Mouse (Mus musculus) adrenal gland, adult 8-10 months (tissue): ENCODE data around the gene Wdr5b. TPM values are rescaled to one million over a fixed set of nuclear protein-coding genes. Genes with fewer than 3 reads are reported as not detected.
"Not testable (repeated sequence)": the region's sequence is repeated elsewhere in the genome, so short reads cannot be mapped to it uniquely, and the experiment has no call there.

ENCODE experiments used
- DNase-seq: peaks from one replicate; pipeline ENCODE4 v3.0.0; 2022
- total RNA-seq, 4 experiments: library from RNA; stranded (reverse); gene quantifications; 2 replicates each; pipeline ENCODE4 v1.2.4; 2022

The Wdr5b gene
- total RNA-seq = 1 to 10 TPM; 4.2 to 6.8 (median 5.3) TPM

DNA sequence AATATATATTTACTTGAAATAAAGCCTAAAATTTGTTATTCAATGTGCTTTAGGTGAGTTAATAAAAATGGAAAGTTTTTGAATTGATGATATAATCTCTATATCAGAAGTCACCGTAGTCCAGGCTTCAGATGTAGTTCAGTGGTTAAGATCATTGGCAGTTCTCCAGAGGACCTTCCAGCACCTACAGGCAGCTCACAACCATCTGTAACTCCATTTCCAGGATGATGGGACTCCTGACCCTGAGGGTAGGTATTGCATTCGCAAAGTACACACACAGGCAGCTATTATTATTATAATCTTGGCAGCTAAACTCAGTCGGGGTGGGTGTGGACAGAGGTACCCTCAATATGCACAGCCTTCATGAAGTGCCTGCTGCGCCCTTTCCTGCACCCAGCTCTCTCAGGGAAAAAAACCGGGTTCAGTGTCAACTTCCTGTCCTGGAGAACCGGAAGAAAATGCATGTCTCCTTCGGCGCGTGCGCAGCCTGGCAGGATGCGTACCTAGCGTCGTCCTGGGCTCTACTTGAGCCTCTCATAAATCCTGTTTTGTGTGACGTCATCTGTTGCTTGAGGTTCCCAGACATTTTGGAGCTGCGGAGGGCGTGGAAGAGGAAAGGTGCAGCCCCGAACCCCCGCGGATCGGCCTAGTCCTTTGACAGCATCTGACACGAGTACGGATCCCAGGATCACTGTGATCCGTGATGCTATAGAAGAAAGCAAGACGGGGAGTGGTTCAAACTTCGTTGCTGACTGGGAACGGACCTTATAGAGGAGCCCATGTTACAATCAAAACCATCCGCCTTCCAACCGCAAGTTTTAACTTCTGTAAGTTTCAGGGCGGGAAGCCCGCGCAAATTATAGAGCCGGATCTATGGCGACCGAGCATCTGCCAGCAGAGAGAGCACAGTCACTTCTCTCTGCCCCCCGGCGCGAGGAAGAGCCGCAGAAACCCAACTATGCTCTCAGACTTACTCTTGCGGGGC lies at the start of gene Wdr5b:
Wdr5b (plus strand) TSS at position 551 of the 985 bp plus-strand sequence.
- peak; percentile 94 for DNase-seq

GRCm38 (mm10) chr16:35992391-35992790 lies 48.6 kb upstream of the Wdr5b start:
- DNase-seq = no peak

DNA sequence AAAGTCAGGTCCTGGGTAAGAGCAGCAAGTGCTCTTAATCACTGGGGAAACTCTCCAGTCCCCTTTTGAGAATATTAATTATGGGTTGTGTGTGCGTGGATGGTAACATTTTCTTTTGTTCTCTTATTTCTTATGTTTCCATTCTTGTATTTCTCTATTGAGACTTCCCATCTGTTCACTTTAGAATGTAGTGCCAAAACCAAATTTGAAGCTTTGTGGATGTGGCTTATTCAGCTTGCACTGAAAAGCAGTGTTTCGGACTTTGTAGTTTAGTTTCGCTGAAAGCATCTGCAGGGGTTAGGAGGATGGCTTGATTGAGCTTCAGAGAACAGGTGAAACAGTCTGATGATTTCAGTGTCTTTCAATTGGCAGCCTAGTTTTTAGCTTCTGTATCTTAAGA lies 47.7 kb upstream of the Wdr5b start:
- no peak for DNase-seq

DNA sequence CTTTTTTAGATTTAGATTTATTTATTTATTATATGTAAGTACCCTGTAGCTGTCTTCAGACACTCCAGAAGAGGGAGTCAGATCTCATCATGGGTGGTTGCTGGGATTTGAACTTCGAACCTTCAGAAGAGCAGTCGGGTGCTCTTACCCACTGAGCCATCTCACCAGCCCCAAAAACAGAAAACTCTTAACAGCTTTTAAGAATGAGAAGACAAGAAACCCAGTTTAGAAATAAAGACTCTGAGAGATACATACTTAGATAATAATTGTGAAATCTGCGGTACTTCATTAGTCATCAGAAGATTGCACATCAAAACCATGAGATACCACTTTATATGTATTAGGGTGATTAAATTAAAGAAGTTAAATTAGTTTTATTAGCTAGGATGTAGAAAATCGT lies 42.1 kb upstream of the Wdr5b start:
- DNase-seq = not testable (repeated sequence)

DNA sequence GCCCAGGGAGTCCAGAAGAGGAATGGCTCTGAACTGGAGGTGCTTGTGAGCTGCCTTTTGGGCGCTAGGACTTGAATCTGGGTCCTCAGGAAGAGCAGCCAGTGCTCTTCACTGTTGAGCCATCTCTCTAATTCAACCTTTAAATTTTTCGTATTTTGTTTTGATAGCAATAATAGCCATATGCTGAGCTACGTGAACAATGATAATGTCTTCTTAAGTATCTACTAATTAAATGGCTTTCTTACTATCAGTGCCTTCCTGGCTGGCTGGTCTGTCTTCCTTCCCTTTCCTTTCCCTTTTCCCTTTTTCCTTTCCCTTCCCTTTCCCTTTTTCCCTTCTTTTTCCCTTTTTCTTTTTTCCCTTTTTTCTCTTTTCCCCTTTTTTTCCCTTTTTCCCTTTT lies 32.6 kb upstream of the Wdr5b start:
- DNase-seq = no peak

DNA sequence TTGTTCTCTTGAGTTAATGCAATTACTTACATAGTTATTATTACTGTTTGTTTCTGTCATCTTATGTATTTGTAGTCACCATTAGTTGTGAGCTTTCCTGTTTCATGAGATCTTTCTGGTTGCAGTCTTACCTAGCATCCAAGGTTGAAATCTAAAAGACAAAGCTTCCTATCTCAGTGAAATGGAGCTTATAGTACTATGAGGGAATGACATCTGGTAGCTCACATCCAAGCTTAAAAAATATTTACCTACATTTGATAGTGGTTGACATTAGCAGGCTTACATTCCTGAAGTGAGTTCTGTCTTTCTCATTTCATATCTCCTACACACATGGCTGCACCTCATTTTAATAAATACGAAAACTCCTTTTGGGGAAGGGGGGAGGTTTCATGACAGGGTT lies 24.7 kb upstream of the Wdr5b start:
- DNase-seq = no peak

DNA sequence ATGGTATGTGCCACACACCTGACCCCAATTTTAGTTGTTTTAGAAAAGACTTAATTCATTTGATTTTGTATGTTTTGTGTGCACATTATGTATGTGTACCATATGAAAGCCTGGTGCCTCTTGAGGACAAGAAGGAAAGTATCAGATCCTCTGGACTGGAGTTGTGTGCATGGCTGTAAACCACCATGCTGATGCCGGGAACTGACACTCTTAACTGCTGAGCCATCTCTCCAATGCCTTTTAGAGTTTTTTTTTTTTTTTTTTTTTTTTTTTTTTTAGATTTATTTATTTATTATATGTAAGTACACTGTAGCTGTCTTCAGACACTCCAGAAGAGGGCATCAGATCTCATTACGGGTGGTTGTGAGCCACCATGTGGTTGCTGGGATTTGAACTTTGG lies 12.9 kb upstream of the Wdr5b start:
- DNase-seq = not testable (repeated sequence)

DNA sequence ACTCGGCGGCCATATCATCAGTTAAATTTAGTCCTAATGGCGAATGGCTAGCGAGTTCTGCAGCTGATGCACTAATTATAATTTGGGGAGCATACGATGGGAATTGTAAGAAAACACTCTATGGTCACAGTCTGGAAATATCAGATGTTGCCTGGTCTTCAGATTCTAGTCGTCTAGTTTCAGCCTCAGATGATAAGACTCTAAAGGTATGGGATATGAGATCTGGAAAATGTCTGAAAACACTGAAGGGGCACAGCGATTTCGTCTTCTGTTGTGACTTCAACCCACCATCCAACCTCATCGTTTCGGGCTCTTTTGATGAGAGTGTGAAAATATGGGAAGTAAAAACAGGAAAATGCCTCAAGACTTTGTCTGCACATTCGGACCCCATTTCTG lies 633 bp downstream of the Wdr5b start:
- DNase-seq = no peak

DNA sequence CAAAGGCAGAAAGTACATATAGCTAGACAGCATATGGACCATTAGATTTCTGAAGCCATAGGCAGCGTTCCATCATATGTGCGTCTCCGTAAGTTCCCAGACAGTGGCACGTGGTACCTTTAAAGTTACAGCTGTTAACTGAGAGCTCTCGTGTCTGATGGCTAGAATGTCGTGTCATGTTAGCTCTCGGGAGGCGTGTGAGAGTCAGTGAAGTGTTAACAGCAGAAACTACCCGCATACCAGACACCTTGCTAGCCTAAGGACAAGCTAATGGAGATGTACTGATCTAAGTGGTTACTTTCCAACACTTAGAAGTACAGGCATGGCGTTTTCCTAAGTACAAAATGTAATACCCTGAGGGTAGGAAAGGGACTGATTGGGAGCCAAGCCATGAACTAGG lies 2.1 kb downstream of the Wdr5b start:
- DNase-seq = no peak

DNA sequence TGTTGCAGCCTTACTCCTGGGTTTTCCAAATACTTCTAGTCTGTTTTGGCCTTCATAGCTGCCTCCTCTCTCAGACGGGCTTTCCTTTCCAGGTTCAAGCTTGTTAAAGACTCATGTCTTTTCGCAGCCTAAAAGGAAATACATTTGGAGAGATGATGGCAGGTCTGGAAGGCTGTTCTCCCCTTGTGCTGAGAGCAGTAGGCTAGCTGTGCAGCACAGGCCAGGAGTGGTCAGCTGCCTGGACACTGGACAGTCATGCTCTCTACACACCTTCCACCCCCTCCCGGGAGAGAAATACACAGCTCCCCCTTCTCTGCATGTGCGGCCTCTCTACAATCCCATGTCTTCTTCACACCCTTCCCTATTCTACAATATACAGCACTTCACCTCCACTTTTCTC lies 3.0 kb downstream of the Wdr5b start:
- DNase-seq = no peak

DNA sequence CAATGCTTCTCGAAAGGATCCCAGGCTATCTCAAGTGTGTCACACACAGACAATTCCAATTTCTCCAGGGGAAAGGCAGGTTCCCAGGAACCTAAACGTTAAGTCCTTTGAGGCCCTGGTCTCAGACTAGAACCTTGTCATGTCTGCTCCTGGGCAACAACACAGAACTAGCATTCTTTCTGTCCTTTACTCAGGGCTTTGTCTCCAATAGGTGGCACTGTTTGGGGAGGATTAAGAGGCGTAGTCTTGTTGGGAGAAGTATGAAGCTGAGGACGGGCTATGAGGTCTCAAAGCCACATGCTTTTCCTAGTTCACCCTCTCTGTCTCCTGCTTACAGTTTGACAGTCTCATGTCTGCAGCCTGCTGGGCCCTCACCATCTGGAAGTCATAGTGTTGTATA lies 6.5 kb downstream of the Wdr5b start:
- DNase-seq = no peak

GRCm38 (mm10) chr16:36051491-36051890 lies 10.5 kb downstream of the Wdr5b start:
- no peak for DNase-seq

DNA sequence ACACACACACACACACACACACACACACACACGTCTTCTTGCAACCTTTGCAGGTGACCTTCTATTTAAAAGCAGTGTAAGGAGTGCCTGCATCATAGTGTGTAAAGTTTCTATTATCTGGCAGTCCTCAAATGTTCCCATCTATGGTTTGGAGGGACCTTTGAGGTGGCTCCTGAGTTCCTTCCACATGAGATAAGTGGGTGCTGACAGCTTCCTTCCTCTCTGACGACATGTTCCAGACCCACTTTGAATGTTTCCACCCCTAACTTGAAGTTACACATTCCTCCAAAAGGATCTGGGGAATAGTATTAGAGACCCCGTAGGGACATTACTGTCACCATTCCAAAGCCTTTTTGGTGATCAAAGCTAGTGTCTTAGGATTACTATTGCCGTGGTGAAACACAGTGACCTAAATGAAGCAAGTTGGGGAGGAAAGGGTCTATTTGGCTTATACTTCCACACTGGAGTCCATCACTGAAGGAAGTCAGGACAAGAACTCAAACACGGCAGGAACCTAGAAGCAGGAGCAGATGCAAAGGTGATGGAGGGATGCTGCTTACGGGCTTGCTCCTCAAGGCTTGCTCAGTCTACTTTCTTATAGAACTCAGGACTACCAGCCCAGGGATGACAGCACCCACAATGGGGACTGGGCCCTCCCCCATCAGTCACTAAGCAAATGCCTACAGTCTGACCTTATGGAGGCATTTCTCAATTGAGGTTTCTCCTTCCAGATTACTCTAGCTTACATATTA lies 12.7 kb downstream of the Wdr5b start:
- no peak for DNase-seq

DNA sequence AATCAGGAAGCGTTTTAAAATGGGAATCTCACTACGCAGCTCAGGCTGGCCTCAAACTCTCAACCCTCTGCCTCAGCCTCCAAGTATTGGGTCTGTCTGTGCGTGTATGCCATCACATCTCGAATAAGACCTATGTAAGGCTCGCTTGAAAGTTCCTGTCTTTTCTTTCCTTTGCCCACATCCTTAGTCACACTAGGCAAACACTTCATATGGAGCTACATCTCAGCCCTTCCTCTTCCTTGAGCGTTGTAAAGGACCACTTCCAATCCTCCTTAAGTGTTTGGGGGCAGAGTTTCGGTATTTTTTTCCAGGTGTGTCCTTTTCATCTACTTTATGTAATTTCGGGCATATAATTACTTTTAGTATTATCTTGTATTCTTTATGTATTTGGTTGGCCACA lies 13.9 kb downstream of the Wdr5b start:
- DNase-seq = no peak

GRCm38 (mm10) chr16:36056416-36056815 lies 15.4 kb downstream of the Wdr5b start:
- DNase-seq = peak; percentile 30

DNA sequence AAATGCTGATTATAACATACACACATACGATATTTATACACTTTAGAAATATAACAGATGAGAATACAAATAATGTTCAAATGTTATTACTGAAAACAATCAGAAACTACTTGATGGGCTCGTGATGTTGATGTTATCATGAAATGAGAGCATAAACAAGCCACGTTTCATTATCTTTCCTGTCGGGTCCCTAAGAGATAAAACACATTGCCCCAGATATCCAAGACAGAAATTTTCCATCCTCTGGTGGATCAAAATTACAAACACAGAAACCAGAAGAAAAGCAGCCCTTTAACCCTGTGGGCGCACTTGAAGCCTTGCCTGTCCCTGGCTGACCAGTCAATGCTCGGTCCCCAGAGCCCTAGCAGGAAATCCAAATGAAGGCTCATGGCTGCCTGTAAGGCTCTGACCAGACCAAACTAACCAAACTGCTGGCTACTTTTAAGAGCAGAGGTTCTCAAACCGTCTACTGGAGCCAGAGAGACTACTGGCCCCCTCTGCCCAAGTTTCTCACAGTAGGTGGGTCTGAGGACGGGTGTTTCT lies 17.0 kb downstream of the Wdr5b start:
- DNase-seq = no peak

DNA sequence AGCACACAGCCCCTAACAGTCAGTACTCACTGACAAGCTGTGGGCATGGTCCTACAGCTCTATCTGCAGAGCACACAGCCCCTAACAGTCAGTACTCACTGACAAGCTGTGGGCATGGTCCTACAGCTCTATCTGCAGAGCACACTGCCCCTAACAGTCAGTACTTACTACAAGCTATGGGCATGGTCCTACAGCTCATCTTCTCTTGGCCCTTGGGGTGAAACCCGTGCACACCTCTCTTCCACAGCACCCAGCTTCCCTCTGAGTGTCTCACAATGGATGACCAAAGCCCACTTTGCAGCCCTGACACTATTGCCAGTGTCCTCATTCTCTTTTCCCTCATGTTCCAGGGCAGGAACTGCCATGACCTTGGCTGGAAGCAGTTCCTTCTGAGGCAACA lies 21.5 kb downstream of the Wdr5b start:
- not testable (repeated sequence) for DNase-seq

- DNase-seq = no peak
Measured at GRCm38 (mm10) chr16:36063315-36063714, 22.3 kb downstream of the Wdr5b start.

DNA sequence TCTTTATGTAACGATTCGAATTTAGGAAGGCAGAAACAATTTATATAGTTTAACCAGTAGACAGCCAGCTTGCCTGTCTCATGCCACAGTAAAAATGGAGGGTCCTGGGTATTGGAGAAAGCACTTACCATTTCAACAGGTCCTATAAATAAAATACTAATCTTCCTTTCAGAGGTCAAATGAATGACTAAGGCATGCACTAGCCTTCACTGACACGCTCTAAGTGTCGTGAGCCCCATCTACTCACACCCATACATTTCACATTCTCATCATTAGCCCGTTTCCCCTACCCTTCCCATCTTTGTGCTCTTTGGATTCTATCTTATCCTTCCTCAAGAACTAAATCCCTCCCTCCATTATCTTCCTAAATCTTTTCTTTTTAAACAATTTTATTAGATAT lies 23.9 kb downstream of the Wdr5b start:
- DNase-seq = no peak

GRCm38 (mm10) chr16:36067694-36068093 lies 26.7 kb downstream of the Wdr5b start:
- DNase-seq = no peak

DNA sequence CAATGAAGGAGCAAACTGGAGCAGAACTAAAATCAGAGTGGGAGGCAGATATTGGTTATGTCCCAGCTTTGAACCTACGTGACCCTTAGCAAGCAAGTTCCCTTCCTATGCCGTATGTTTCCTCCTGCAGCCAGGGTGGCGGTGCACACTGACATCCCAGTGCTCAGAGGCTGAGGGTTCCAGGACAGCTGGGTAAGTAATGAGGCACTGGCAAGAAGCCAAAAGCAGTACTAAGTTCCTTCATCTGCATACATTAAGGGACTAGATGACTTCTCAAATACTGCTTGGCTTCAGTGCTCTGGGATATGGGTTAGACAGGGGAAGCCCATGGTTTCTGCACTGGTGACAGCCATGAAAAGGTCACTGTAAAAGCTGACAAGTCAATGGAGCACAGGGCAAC lies 27.4 kb downstream of the Wdr5b start:
- DNase-seq = no peak

- DNase-seq = no peak
Measured at GRCm38 (mm10) chr16:36069819-36070575, 29.0 kb downstream of the Wdr5b start.

- no peak for DNase-seq
Measured at GRCm38 (mm10) chr16:36071071-36071449, 30.1 kb downstream of the Wdr5b start.
